Mouse (Mus musculus) olfactory bulb, adult 2 months (tissue): ENCODE measurements around the gene Snrnp70. TPM values are rescaled to one million over a fixed set of nuclear protein-coding genes. Genes with fewer than 3 reads are reported as not detected.
"Not testable (repeated sequence)": the region's sequence is repeated elsewhere in the genome, so short reads cannot be mapped to it uniquely, and the experiment has no call there.

Experiments
- H3K27ac ChIP-seq: fragments of 200-500 bp; 2 replicates; pipeline ENCODE4 v1.5.1; 2012; ENCODE audit warnings: low read depth, low read length; ENCODE audit not compliant: insufficient read depth
- H3K4me1 ChIP-seq: fragments of 200-500 bp; 2 replicates; pipeline ENCODE4 v1.6.1; 2012; ENCODE audit warnings: low read length; ENCODE audit not compliant: control insufficient read depth, insufficient read depth
- H3K4me3 ChIP-seq: fragments of 200-500 bp; 2 replicates; pipeline ENCODE4 v1.5.1; 2012; ENCODE audit warnings: mild to moderate bottlenecking, low read depth, low read length, moderate library complexity; ENCODE audit not compliant: insufficient read depth
- CTCF ChIP-seq: fragments of 200-500 bp; IDR thresholded peaks from 2 replicates; pipeline ENCODE4 v1.5.1; 2012; ENCODE audit warnings: low read depth, mild to moderate bottlenecking, low read length, moderate library complexity; ENCODE audit not compliant: insufficient read depth
- POLR2A ChIP-seq: fragments of 200-500 bp; IDR thresholded peaks from 2 replicates; pipeline ENCODE4 v1.6.1; 2012; ENCODE audit warnings: mild to moderate bottlenecking, low read depth, low read length, moderate library complexity; ENCODE audit not compliant: insufficient read depth
- WGBS: fragments of 180-500 bp; shearing (Covaris S2); methylation state at CpG from one replicate; pipeline ENCODE4 v1.1.7; 2018; 5-methylcytosine and 5-hydroxymethylcytosine counted together
- polyA plus RNA-seq: library from polyadenylated mRNA; stranded (reverse); fragments of >200 nt; gene quantifications from 2 replicates; pipeline ENCODE4 v1.2.4, GENCODE M21; 2012; ENCODE audit warnings: low replicate concordance; ENCODE audit not compliant: missing spikeins, insufficient read depth, insufficient read length

Gene Snrnp70
- polyA plus RNA-seq, 1 experiment: 1,039 TPM

DNA sequence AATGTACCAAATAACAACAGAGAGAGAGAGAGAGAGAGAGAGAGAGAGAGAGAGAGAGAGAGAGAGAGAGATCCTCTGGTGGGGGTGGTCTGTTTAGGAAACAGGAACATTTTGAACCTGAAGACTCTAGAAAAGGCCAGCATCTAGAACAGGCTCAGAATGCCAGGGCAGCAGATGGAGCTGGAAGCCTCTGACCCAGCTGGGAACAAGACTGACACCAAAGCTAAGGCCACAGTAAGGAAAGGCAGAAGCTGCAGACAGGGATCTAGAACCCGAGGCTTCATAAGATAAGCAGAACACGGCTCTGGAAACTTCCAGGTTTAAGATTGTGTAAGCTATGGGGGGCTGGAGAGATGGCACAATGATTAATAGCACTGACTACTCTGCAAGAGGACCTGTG, 31.6 kb downstream of the Snrnp70 start:
- no peak overlapping the region for H3K27ac ChIP-seq

DNA sequence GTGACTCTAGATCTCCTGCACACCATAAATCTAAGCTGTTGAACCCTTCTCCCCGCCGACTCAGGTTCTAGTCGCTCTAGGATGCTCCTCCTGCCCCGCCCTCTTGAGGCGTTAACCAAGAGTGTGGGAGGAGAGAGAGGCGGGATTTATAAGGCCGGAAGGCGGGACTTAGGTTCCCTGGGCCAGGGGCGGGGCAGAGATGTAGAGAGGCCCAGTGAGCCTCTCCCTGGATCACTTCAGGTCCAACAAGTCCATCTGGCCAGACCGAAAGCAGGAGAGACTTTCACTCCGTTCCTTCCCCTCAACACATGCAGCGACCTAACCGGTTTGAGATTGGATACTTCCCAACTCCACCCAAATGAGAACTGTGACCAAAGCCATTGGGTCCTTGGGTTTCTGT, 32.7 kb downstream of the Snrnp70 start:
- Histone ChIP-seq H3K27ac (no peak overlapping the region), H3K4me3 (no peak overlapping the region), H3K4me1 (peaks cover 14% of the 10 kb centered on the region)
- no peak for TF ChIP-seq POLR2A
- WGBS: 35% methylated on average over 13 of the region's 13 CpGs

More for the DNA sequence above, 31.6 kb downstream of the Snrnp70 start:
- Histone ChIP-seq H3K4me1 (peaks cover 25% of the 10 kb centered on the region), H3K4me3 (no peak overlapping the region)
- WGBS: 95% methylated on average over 2 of the region's 2 CpGs
- no peak for TF ChIP-seq CTCF
- no peak for TF ChIP-seq POLR2A

DNA sequence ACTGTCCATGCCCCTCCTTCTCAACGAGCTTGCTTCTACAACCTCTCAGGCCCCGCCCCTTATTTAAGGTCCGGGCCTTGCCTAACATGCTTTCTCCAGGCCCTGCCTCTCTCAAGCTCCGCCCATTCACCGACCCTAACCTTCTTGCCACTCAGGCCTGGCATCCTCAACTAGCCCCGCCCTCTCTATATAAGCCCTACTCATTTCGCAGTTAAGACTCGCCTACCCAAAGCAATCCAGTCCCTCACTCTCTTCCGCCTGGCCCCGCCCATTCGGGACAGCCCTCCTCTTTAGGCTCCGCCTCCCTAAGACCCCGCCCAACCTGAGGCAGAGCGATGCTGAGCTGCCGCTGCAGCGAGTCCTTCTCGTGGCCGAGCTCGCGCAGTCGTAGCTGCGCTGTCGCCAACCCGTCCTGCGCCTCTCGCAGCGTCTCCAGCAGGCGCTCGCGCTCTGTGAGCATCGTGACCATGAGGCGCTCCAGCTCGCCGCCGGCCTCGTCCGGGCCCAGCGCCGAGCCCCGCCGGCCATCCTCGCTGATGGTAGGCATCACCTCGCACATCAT, 34.2 kb downstream of the Snrnp70 start:
- TF ChIP-seq CTCF (0 out of 2 replicates have a peak, but pooled peaks have one; percentile 13), POLR2A (peak; percentile 55; the same call in 1 of the 2 replicates)
- Histone ChIP-seq H3K4me3 (peak overlapping the region; percentile 48), H3K27ac (no peak overlapping the region), H3K4me1 (peaks cover 13% of the 10 kb centered on the region)
- WGBS: 1% methylated on average over 43 of the region's 43 CpGs

DNA sequence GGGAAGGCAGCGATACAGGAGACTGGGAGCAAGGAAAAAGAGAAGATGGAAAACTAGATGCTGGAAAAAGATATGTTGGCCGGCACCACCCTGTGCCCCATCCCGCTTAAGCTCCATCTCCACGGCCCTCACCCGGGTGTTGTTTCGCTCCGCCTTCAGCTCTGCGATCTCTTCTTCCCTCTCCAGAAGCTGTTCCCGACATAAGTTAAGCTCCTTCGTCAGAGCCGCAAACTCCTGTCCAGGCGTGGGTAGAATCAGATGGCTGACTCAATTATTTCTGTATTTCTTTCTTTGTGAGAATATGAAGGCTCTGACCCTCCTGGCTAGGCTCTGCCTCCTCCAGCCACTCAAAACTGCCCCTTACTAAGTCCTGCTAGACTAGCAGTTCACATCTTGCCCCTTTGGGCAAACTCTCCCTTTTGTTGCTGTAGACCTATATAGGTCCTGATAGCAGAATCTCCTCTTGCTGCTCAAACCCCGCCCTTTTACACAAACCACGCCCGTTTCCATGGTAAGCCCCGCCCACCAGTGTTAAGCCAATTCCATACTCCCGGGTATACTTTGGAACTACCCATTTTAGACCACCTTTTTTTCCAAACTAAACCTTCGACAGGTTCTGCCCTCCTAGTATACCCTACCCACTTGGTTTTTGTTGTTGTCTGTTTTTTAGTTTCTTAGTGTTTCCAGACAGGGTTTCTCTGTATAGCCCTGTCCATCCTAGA, 35.0 kb downstream of the Snrnp70 start:
- peaks cover 9% of the 10 kb centered on the region for H3K4me1 ChIP-seq
- WGBS: 64% methylated on average over 18 of the region's 18 CpGs
- no peak for TF ChIP-seq POLR2A
- H3K27ac ChIP-seq: no peak overlapping the region
- H3K4me3 ChIP-seq: no peak overlapping the region

DNA sequence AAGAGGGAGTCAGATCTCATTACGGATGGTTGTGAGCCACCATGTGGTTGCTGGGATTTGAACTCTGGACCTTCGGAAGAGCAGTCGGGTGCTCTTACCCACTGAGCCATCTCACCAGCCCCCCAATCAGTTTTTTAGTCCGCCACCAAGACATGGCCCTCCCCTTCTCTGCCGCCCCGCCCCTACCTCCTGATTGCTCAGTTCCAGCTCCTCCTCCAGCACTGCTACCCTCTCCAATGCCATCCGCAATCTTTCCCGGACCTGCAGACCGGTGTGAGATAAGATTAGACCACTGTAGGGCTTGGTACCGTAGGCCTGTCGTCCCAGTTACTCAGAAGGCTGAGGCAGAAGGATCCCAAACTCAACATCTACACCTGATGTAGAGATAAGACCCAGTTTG, 36.5 kb downstream of the Snrnp70 start:
- not testable (repeated sequence) for H3K27ac ChIP-seq, H3K4me3 ChIP-seq, H3K4me1 ChIP-seq
- 78% methylated on average over 11 of the region's 11 CpGs for WGBS

DNA sequence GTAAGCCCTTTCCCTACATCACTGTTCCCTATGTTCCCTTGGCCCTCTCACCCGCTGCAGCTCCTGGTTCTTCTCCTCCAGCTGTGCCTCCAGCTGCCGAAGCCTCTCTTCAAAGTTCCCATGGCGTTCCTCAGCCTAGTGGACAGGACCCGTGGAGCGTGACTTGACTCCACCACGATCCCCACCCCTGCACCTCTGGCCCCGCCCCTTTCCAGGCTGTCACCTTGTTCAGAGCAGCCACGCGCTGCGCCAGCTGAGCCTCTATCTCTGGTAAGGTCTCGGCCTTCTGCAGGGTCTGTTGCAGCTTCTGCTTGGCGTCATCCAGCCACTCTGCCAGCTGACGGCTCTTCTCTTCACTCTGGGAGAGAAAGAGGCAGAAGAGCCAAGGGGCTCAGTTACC, 39.5 kb downstream of the Snrnp70 start:
- WGBS: 81% methylated on average over 13 of the region's 13 CpGs
- H3K4me1 ChIP-seq: 0 out of 2 replicates have a peak, but pooled peaks cover under 1% of the 10 kb centered on the region
- no peak overlapping the region for H3K4me3 ChIP-seq
- TF ChIP-seq POLR2A: no peak
- TF ChIP-seq CTCF: no peak
- H3K27ac ChIP-seq: no peak overlapping the region

DNA sequence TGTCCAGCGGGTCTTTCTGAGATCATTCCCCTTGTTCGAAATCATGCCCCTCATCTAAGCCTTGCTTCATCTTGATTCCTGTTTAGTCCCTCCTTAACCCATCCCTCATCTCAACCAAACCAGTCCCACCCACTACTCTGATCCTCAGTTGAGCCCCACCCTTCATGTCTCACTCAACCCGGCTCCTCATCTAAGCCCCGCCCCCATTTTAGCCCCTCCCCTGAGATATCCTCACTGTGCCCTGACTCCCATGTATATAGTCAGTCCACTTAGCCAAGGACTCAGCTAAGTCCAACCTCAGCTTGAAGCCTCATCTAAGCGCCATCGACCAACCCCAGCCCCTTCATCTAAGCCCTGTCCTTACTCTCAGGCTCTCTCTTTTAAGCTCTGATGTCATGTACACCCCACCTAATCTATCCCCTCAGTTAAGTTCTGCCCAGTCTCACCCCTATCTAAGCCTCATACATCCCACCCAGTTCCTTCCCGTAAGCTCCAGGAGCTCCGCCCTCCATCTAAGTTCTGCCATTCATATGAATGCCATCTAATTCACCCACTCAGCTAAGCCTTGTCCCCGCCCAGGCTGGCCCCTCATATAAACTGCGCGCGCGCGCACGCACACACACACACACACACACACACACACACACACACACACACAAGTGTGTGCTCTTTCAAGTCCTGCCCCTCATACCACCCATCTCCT, 40.1 kb downstream of the Snrnp70 start:
- 82% methylated on average over 15 of the region's 15 CpGs for WGBS
- H3K4me1 ChIP-seq: no peaks in the 10 kb centered on the region
- no peak overlapping the region for H3K4me3 ChIP-seq
- TF ChIP-seq POLR2A: no peak
- no peak for TF ChIP-seq CTCF
- no peak overlapping the region for H3K27ac ChIP-seq

DNA sequence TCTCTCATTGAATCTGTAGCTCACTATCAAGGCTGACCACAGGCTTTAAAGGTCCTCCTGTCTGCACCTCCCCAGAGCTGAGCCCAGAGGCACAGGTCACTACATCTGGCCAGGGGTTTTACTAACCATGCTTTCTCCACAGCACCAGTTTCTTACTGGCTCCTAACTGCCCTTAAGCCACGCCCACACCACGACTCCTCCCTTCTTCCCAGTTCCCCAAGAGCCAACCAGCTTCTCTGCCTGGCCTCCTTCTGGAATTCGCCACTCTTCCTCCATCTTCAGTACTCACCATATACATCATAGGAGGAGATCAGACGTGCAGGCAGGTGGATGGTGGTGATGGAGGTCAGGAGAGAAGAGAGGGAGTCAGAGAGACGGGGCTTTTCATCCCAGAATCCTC, 42.5 kb downstream of the Snrnp70 start:
- WGBS: 55% methylated on average over 5 of the region's 5 CpGs
- TF ChIP-seq CTCF (no peak), POLR2A (no peak)
- H3K4me1 ChIP-seq: no peaks in the 10 kb centered on the region
- H3K4me3 ChIP-seq: no peak overlapping the region
- no peak overlapping the region for H3K27ac ChIP-seq

DNA sequence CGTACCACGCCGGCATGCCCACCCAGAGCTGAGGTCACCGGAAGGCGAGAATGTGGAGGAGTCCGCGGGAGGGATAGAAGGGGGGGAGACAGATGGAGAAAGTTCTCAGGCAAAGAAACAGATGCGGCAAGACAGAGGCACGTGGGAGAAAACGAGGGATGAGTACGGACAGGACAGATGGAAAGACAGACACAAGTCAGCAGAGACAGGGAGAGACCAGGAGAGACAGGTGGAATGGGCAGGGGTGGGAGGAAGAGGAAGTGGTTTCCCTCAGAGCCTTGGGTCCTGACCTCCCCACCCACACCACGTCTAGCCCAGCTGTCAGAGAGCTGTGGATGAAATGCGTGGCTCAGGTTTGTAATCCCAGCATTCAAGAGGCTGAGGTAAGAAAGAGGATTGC, 48.6 kb downstream of the Snrnp70 start:
- WGBS: 85% methylated on average over 13 of the region's 13 CpGs
- no peak for TF ChIP-seq CTCF
- no peaks in the 10 kb centered on the region; the same call in 1 of the 2 replicates for H3K4me1 ChIP-seq
- H3K4me3 ChIP-seq: no peak overlapping the region
- no peak overlapping the region for H3K27ac ChIP-seq

DNA sequence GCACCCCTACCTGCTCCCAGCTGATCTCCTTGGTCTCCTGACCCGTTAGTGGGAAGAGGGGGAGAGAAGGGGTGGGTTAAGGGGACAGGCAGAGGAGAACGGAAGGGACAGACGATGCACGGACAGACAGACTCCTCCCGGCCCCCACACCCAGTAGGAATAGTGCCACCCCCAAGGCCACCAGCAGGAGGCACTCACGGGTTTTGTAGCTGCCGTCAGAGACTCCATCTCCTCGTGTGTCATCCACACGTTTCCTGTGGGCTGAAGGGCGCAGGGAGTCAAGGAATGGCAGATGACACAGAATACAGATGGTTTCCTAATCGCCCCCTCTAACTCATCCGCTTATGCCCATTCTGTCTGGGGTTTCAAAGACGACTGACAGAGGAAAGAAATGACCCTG, 52.0 kb downstream of the Snrnp70 start:
- H3K27ac ChIP-seq: no peak overlapping the region

More for the DNA sequence above, 52.0 kb downstream of the Snrnp70 start:
- no peak overlapping the region for H3K4me3 ChIP-seq
- TF ChIP-seq POLR2A (no peak), CTCF (no peak)
- 57% methylated on average over 13 of the region's 13 CpGs for whole genome bisulfite sequencing
- peaks cover 3% of the 10 kb centered on the region; the same call in 1 of the 2 replicates for H3K4me1 ChIP-seq
